Mouse (Mus musculus): ENCODE results near the gene Mast4. TPM values are rescaled to one million over a fixed set of nuclear protein-coding genes. Genes with fewer than 3 reads are reported as not detected.
A peak's percentile ranks its signal among the peaks of the same experiment; 100 is the strongest.

Mast4 gene
- total and polyA plus RNA-seq, 3 experiments = 0.04 to 1.1 (median 0.23) TPM

GRCm38 (mm10) chr13:103173545-103174182 lies 160.6 kb downstream of the Mast4 start:
- Histone ChIP-seq H3K4me1 (ENCODE audit: insufficient read depth, low read depth, low read length) (no peaks in the 10 kb centered on the region), H3K27me3 (ENCODE audit: insufficient read depth, low read length) (peaks cover 6% of the 10 kb centered on the region; the same call in 1 of the 2 replicates), H3K36me3 (replicated peaks) (no peaks in the 10 kb centered on the region), H3K9me3 (replicated peaks) (no peaks in the 10 kb centered on the region), H3K4me3 (ENCODE audit: low read depth, low read length) (no peak overlapping the region)
- no peak for TF ChIP-seq GATA1 (IDR thresholded peaks at IDR 0.05; ENCODE audit: borderline replicate concordance, low read length)
- ATAC-seq (ENCODE audit: extremely low read depth, insufficient number of reproducible peaks, low FRiP score, poor library complexity, severe bottlenecking) (no peak), DNase-seq (ENCODE audit: low spot score) (peak; percentile 8)

- Histone ChIP-seq H3K27me3 (ENCODE audit: insufficient read depth, low read length) (0 out of 2 replicates have a peak, but pooled peaks cover 3% of the 10 kb centered on the region), H3K4me1 (ENCODE audit: insufficient read depth, low read depth, low read length) (no peaks in the 10 kb centered on the region), H3K4me3 (ENCODE audit: low read depth, low read length) (no peak overlapping the region), H3K9me3 (replicated peaks) (no peaks in the 10 kb centered on the region), H3K36me3 (replicated peaks) (no peaks in the 10 kb centered on the region)
- TF ChIP-seq GATA2 (IDR thresholded peaks at IDR 0.05; ENCODE audit: borderline replicate concordance, low read depth, low read length) (no peak), GATA1 (IDR thresholded peaks at IDR 0.05; ENCODE audit: borderline replicate concordance, low read length) (no peak), POLR2AphosphoS5 (IDR thresholded peaks at IDR 0.05; ENCODE audit: insufficient replicate concordance, low read depth, low read length) (no peak), CTCF (IDR thresholded peaks at IDR 0.05; ENCODE audit: low read depth, low read length) (no peak)
- DNase-seq (ENCODE audit: low spot score) (no peak), ATAC-seq (ENCODE audit: extremely low read depth, insufficient number of reproducible peaks, low FRiP score, poor library complexity, severe bottlenecking) (no peak)
These were observed 182.4 kb downstream of the Mast4 start for GRCm38 (mm10) chr13:103151944-103152343.

- TF ChIP-seq CTCF (IDR thresholded peaks at IDR 0.05; ENCODE audit: low read depth, low read length) = no peak
- no peak for TF ChIP-seq TAL1 (conservative IDR thresholded peaks at IDR 0.05; ENCODE audit: low read depth, low read length)
- TF ChIP-seq GATA1 (IDR thresholded peaks at IDR 0.05; ENCODE audit: borderline replicate concordance, low read length) = no peak
- TF ChIP-seq POLR2AphosphoS5 (IDR thresholded peaks at IDR 0.05; ENCODE audit: insufficient replicate concordance, low read depth, low read length) = no peak
- TF ChIP-seq GATA2 (IDR thresholded peaks at IDR 0.05; ENCODE audit: borderline replicate concordance, low read depth, low read length) = no peak
- Histone ChIP-seq H3K4me1 (ENCODE audit: insufficient read depth, low read depth, low read length) (no peaks in the 10 kb centered on the region), H3K36me3 (replicated peaks) (no peaks in the 10 kb centered on the region), H3K4me3 (ENCODE audit: low read depth, low read length) (no peak overlapping the region), H3K9me3 (replicated peaks) (no peaks in the 10 kb centered on the region), H3K27me3 (ENCODE audit: insufficient read depth, low read length) (0 out of 2 replicates have a peak, but pooled peaks cover 3% of the 10 kb centered on the region)
- no peak for DNase-seq (ENCODE audit: low spot score)
- no peak for ATAC-seq (ENCODE audit: extremely low read depth, insufficient number of reproducible peaks, low FRiP score, poor library complexity, severe bottlenecking)
These were observed 183.1 kb downstream of the Mast4 start for GRCm38 (mm10) chr13:103151171-103151570.

GRCm38 (mm10) chr13:103150671-103151070 lies 183.6 kb downstream of the Mast4 start:
- Histone ChIP-seq H3K27me3 (ENCODE audit: insufficient read depth, low read length) (0 out of 2 replicates have a peak, but pooled peaks cover 1% of the 10 kb centered on the region), H3K4me3 (ENCODE audit: low read depth, low read length) (no peak overlapping the region), H3K4me1 (ENCODE audit: insufficient read depth, low read depth, low read length) (no peaks in the 10 kb centered on the region), H3K36me3 (replicated peaks) (no peaks in the 10 kb centered on the region), H3K9me3 (replicated peaks) (no peaks in the 10 kb centered on the region)
- DNase-seq (ENCODE audit: low spot score) = no peak
- TF ChIP-seq POLR2AphosphoS5 (IDR thresholded peaks at IDR 0.05; ENCODE audit: insufficient replicate concordance, low read depth, low read length) = no peak
- TF ChIP-seq GATA1 (IDR thresholded peaks at IDR 0.05; ENCODE audit: borderline replicate concordance, low read length) = no peak
- no peak for TF ChIP-seq TAL1 (conservative IDR thresholded peaks at IDR 0.05; ENCODE audit: low read depth, low read length)
- TF ChIP-seq CTCF (IDR thresholded peaks at IDR 0.05; ENCODE audit: low read depth, low read length) = no peak
- no peak for TF ChIP-seq GATA2 (IDR thresholded peaks at IDR 0.05; ENCODE audit: borderline replicate concordance, low read depth, low read length)
- ATAC-seq (ENCODE audit: extremely low read depth, insufficient number of reproducible peaks, low FRiP score, poor library complexity, severe bottlenecking) = no peak

GRCm38 (mm10) chr13:103149415-103149814 lies 184.9 kb downstream of the Mast4 start:
- no peaks in the 10 kb centered on the region for H3K9me3 ChIP-seq (replicated peaks)
- no peak overlapping the region for H3K4me3 ChIP-seq (ENCODE audit: low read depth, low read length)
- DNase-seq (ENCODE audit: low spot score) = no peak
- H3K4me1 ChIP-seq (ENCODE audit: insufficient read depth, low read depth, low read length) = no peaks in the 10 kb centered on the region
- H3K36me3 ChIP-seq (replicated peaks) = no peaks in the 10 kb centered on the region
- no peak for ATAC-seq (ENCODE audit: extremely low read depth, insufficient number of reproducible peaks, low FRiP score, poor library complexity, severe bottlenecking)
- TF ChIP-seq GATA2 (IDR thresholded peaks at IDR 0.05; ENCODE audit: borderline replicate concordance, low read depth, low read length) (no peak), POLR2AphosphoS5 (IDR thresholded peaks at IDR 0.05; ENCODE audit: insufficient replicate concordance, low read depth, low read length) (no peak), CTCF (IDR thresholded peaks at IDR 0.05; ENCODE audit: low read depth, low read length) (no peak), TAL1 (conservative IDR thresholded peaks at IDR 0.05; ENCODE audit: low read depth, low read length) (no peak), GATA1 (IDR thresholded peaks at IDR 0.05; ENCODE audit: borderline replicate concordance, low read length) (no peak)
- H3K27me3 ChIP-seq (ENCODE audit: insufficient read depth, low read length) = no peaks in the 10 kb centered on the region

- no peak for ATAC-seq (ENCODE audit: extremely low read depth, insufficient number of reproducible peaks, low FRiP score, poor library complexity, severe bottlenecking)
These were observed 190.0 kb downstream of the Mast4 start for GRCm38 (mm10) chr13:103144343-103144742.

More at GRCm38 (mm10) chr13:103144343-103144742, 190.0 kb downstream of the Mast4 start:
- Histone ChIP-seq H3K9me3 (replicated peaks) (no peaks in the 10 kb centered on the region), H3K27me3 (ENCODE audit: insufficient read depth, low read length) (peaks cover 5% of the 10 kb centered on the region), H3K36me3 (replicated peaks) (no peaks in the 10 kb centered on the region), H3K4me1 (ENCODE audit: insufficient read depth, low read depth, low read length) (no peaks in the 10 kb centered on the region), H3K4me3 (ENCODE audit: low read depth, low read length) (no peak overlapping the region)
- no peak for TF ChIP-seq POLR2AphosphoS5 (IDR thresholded peaks at IDR 0.05; ENCODE audit: insufficient replicate concordance, low read depth, low read length)
- TF ChIP-seq GATA1 (IDR thresholded peaks at IDR 0.05; ENCODE audit: borderline replicate concordance, low read length) = no peak
- TF ChIP-seq TAL1 (conservative IDR thresholded peaks at IDR 0.05; ENCODE audit: low read depth, low read length) = no peak
- no peak for TF ChIP-seq GATA2 (IDR thresholded peaks at IDR 0.05; ENCODE audit: borderline replicate concordance, low read depth, low read length)
- DNase-seq (ENCODE audit: low spot score) = no peak

Data from G1E (cell line).